Comparison of ENCODE assay signal across 21 mouse cellular contexts in the genomic region with DNA sequence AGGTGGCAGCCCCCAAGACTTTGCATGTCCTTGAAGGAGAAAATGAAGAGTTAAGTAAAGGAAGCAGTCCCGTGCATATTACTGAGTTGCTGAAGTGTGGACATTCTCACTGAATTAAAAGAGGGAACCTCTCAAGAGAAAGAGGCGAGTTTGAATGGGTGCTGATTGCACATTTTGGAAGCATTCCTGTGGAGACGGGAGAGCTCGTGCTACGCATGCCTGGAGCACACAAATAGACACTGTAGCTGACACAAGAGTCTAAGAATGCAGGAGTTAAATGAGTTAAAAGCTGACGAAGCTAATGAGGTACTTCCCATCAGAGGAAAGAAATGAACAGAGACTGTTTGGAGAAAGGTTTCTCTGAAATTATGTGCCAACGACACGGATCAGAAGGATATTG. TPM values are rescaled to one million over a fixed set of nuclear protein-coding genes. Genes with fewer than 3 reads are reported as not detected.
DNase-seq lines count a peak whose midpoint lies in the region; ATAC-seq and TF ChIP-seq lines count a peak whose summit lies in the region.
"Had no signal": no experiment of that assay in that cellular context is flagged by ENCODE, and none has a peak within 500 bp of the region (broad histone marks: within the 10 kb centered on the region; RNA-seq: fewer than 3 reads in every experiment).

No protein-coding gene starts in this region.

- no peak overlapping the region for H3K27ac ChIP-seq in heart, embryonic 13.5 days (replicated peaks)
- no peak overlapping the region for H3K27ac ChIP-seq in heart, embryonic 10.5 days
- no peak overlapping the region for H3K27ac ChIP-seq in lung, embryonic 14.5 days (ENCODE audit: low read depth)
- H3K27ac ChIP-seq: embryonic facial prominence, embryonic 10.5 days; macrophage had no signal

- no peaks in the 10 kb centered on the region for H3K9me3 ChIP-seq in heart, embryonic 13.5 days
- H3K9me3 ChIP-seq in heart, embryonic 10.5 days: no peaks in the 10 kb centered on the region
- H3K9me3 ChIP-seq in lung, embryonic 14.5 days (ENCODE audit: low read depth, low read length): no peaks in the 10 kb centered on the region
- H3K9me3 ChIP-seq: embryonic facial prominence, embryonic 10.5 days had no signal

- TF ChIP-seq CTCF in lung, embryonic 14.5 days (IDR thresholded peaks at IDR 0.05; ENCODE audit: low read depth): no peak

- peaks cover 9% of the 10 kb centered on the region; the same call in 1 of the 2 replicates for H3K4me1 ChIP-seq in heart, embryonic 13.5 days
- no peaks in the 10 kb centered on the region for H3K4me1 ChIP-seq in heart, embryonic 10.5 days
- no peaks in the 10 kb centered on the region for H3K4me1 ChIP-seq in lung, embryonic 14.5 days (ENCODE audit: insufficient read depth)

- H3K9ac ChIP-seq in heart, embryonic 13.5 days: no peak overlapping the region
- H3K9ac ChIP-seq in lung, embryonic 14.5 days: no peak overlapping the region
- H3K9ac ChIP-seq: liver, postnatal 0 days had no signal

- H3K4me3 ChIP-seq in heart, embryonic 13.5 days: no peak overlapping the region
- no peak overlapping the region for H3K4me3 ChIP-seq in heart, embryonic 10.5 days
- no peak overlapping the region for H3K4me3 ChIP-seq in lung, embryonic 14.5 days (ENCODE audit: low read depth, low read length)
- H3K4me3 ChIP-seq: embryonic facial prominence, embryonic 10.5 days; erythroblast, embryonic 14.5 days had no signal

- no peak for DNase-seq in heart, embryonic 10.5 days (ENCODE audit: low spot score)
- peak; percentile 6 for DNase-seq in lung, embryonic 14.5 days
- no peak for DNase-seq in lung, postnatal 36 days
- peak; percentile 2 for DNase-seq in R1 (ENCODE audit: low read depth, low spot score)
- peak; percentile 43 for DNase-seq in naive thymus-derived CD4-positive, alpha-beta T cell, adult 2 months (ENCODE audit: low read depth)
- no peak for DNase-seq in cerebellum, postnatal 4 days (ENCODE audit: low spot score in 2 of 2)
- DNase-seq: adrenal gland, adult 2 months; cerebellum, adult 11-12 months; cerebellum, postnatal 25 days; gastrocnemius, postnatal 10 days; kidney, adult 8-10 months; liver; liver, postnatal 0 days had no signal

- WGBS in heart, embryonic 13.5 days: 39% methylated on average over 8 of the region's 8 CpGs
- 53% methylated on average over 8 of the region's 8 CpGs for WGBS in heart, embryonic 10.5 days
- WGBS in lung, embryonic 14.5 days: 38% methylated on average over 8 of the region's 8 CpGs

- H3K4me2 ChIP-seq in heart, embryonic 13.5 days: peak overlapping the region; percentile 51
- H3K4me2 ChIP-seq in lung, embryonic 14.5 days: no peak overlapping the region
- H3K4me2 ChIP-seq: midbrain, embryonic 11.5 days had no signal

- no peaks in the 10 kb centered on the region for H3K36me3 ChIP-seq in heart, embryonic 13.5 days
- H3K36me3 ChIP-seq in heart, embryonic 10.5 days: no peaks in the 10 kb centered on the region
- no peaks in the 10 kb centered on the region for H3K36me3 ChIP-seq in lung, embryonic 14.5 days (ENCODE audit: insufficient read depth)
- H3K36me3 ChIP-seq: embryonic facial prominence, embryonic 10.5 days; G1E had no signal

- no peak for ATAC-seq in heart, embryonic 13.5 days (ENCODE audit: extremely low read depth, insufficient number of reproducible peaks, low FRiP score, low TSS enrichment)
- ATAC-seq in lung, embryonic 14.5 days (ENCODE audit: insufficient read depth): no peak
- ATAC-seq: CD4-positive, CD25-positive, alpha-beta regulatory T cell, adult 4 months; inflammation-experienced regulatory T-cells, adult 6 months; liver, postnatal 0 days had no signal

- H3K27me3 ChIP-seq in heart, embryonic 13.5 days (replicated peaks): no peaks in the 10 kb centered on the region
- no peaks in the 10 kb centered on the region for H3K27me3 ChIP-seq in heart, embryonic 10.5 days (ENCODE audit: insufficient read depth, poor library complexity, severe bottlenecking)
- H3K27me3 ChIP-seq in lung, embryonic 14.5 days (ENCODE audit: insufficient read depth, low read length): no peaks in the 10 kb centered on the region

RNA-seq across cellular contexts. Expression of a gene that starts 48.7 kb away (rescaled TPM):
- 1.2 and 1.4 TPM in 2 replicates for polyA plus RNA-seq in heart, embryonic 13.5 days (2015; fragmentation: Nextera tagmentation; extraction: Ambion mirVana)
- polyA plus RNA-seq in heart, embryonic 10.5 days (2016; fragmentation: Nextera tagmentation; extraction: Ambion mirVana): 0.48 and 0.57 TPM in 2 replicates
- polyA plus RNA-seq in lung, embryonic 14.5 days (2014; fragmentation: Nextera tagmentation; extraction: Ambion mirVana): 2.9 and 3.1 TPM in 2 replicates
- polyA plus RNA-seq: erythroblast, embryonic 14.5 days; G1E had no signal

Comparison
In these comparisons a context has a peak if more than half of its experiments do, and no peak if none do; other contexts are left out.
1. DNase-seq: peak in lung, embryonic 14.5 days (single experiment), R1 (single experiment) and naive thymus-derived CD4-positive, alpha-beta T cell, adult 2 months (single experiment); none in heart, embryonic 10.5 days (single experiment), lung, postnatal 36 days (single experiment) and cerebellum, postnatal 4 days (0 of 2).